Mouse (Mus musculus) adrenal gland, adult (tissue): ENCODE measurements around the gene Srbd1.
A peak's percentile ranks its signal among the peaks of the same experiment; 100 is the strongest.

ENCODE experiments used
- DNase-seq, 2 experiments: peaks; one replicate each; pipeline ENCODE4 v3.0.0; 2022 to 2023; ENCODE audit warnings: low spot score in 1 of 2; ENCODE audit not compliant: inconsistent age in 2 of 2

Gene Srbd1

GRCm38 (mm10) chr17:86038211-86038648 lies 106.7 kb downstream of the Srbd1 start:
- no peak for DNase-seq

GRCm38 (mm10) chr17:86035576-86035975 lies 109.4 kb downstream of the Srbd1 start:
- DNase-seq = no peak

GRCm38 (mm10) chr17:86035146-86035545 lies 109.8 kb downstream of the Srbd1 start:
- DNase-seq = no peak

GRCm38 (mm10) chr17:86034641-86035040 lies 110.3 kb downstream of the Srbd1 start:
- no peak for DNase-seq

- DNase-seq = no peak
Observed at GRCm38 (mm10) chr17:86032113-86032714, 112.8 kb downstream of the Srbd1 start.

GRCm38 (mm10) chr17:86030016-86030415 lies 115.0 kb downstream of the Srbd1 start:
- DNase-seq = no peak

- DNase-seq = no peak
Observed at GRCm38 (mm10) chr17:86029175-86029574, 115.8 kb downstream of the Srbd1 start.

- no peak for DNase-seq
Observed at GRCm38 (mm10) chr17:86027577-86028199, 117.3 kb downstream of the Srbd1 start.

GRCm38 (mm10) chr17:86024589-86024988 lies 120.4 kb downstream of the Srbd1 start:
- no peak for DNase-seq

GRCm38 (mm10) chr17:86022366-86022765 lies 122.6 kb downstream of the Srbd1 start:
- DNase-seq = no peak

GRCm38 (mm10) chr17:86021815-86022214 lies 123.2 kb downstream of the Srbd1 start:
- DNase-seq = no peak

- DNase-seq = no peak
Observed at GRCm38 (mm10) chr17:86021231-86021630, 123.7 kb downstream of the Srbd1 start.

GRCm38 (mm10) chr17:86019793-86020192 lies 125.2 kb downstream of the Srbd1 start:
- no peak for DNase-seq

- no peak for DNase-seq
Observed at GRCm38 (mm10) chr17:86014246-86014645, 130.7 kb downstream of the Srbd1 start.

- DNase-seq = no peak
Observed at GRCm38 (mm10) chr17:86012576-86012975, 132.4 kb downstream of the Srbd1 start.

GRCm38 (mm10) chr17:86011849-86012248 lies 133.1 kb downstream of the Srbd1 start:
- no peak for DNase-seq

- DNase-seq = no peak
Observed at GRCm38 (mm10) chr17:86008401-86008800, 136.6 kb downstream of the Srbd1 start.

- DNase-seq = no peak
Observed at GRCm38 (mm10) chr17:86002113-86002512, 142.9 kb downstream of the Srbd1 start.

- DNase-seq = no peak
Observed at GRCm38 (mm10) chr17:86001667-86002066, 143.3 kb downstream of the Srbd1 start.

- DNase-seq = peak; percentile 30 to 67
Observed at GRCm38 (mm10) chr17:85995727-85996126, 149.2 kb downstream of the Srbd1 start.

- no peak for DNase-seq
Observed at GRCm38 (mm10) chr17:85995086-85995485, 149.9 kb downstream of the Srbd1 start.

GRCm38 (mm10) chr17:85989058-85989769 lies 155.8 kb downstream of the Srbd1 start:
- no peak for DNase-seq
